Mouse (Mus musculus): ENCODE results near the gene B3gntl1.

DNA sequence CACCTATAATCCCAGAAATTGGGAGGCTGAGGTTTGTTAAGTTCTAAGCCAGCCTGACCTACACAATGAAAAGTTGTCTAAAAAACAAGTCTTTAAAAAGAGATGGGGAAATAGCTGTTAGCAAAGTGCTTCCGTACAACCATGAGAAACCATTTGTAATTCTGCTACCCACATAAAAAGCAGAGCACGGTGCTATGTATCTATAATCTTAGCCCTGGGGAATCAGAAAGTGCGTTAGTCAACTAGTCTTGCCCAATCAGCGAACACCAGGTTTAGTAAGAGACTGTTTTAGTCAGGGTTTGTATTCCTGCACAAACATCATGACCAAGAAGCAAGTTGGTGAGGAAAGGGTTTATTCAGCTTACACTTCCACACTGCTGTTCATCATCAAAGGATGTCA is 5.4 kb downstream of the B3gntl1 start:
- TF ChIP-seq CTCF (IDR thresholded peaks at IDR 0.05; ENCODE audit: low read depth) = no peak
- TF ChIP-seq EP300 (optimal IDR thresholded peaks at IDR 0.05) = no peak
